ENCODE assay signal across 23 mouse cellular contexts in genomic region chr8:117963426-117963825, GRCm38 (mm10).
A peak's percentile ranks its signal among the peaks of the same experiment; 100 is the strongest.
DNase-seq lines count a peak whose midpoint lies in the region; ATAC-seq and TF ChIP-seq lines count a peak whose summit lies in the region.
"Had no signal": no experiment of that assay in that cellular context is flagged by ENCODE, and none has a peak within 500 bp of the region (broad histone marks: within the 10 kb centered on the region; RNA-seq: fewer than 3 reads in every experiment).

No protein-coding gene starts in this region.

- 67% methylated on average over 13 of the region's 13 CpGs for WGBS in hindbrain, postnatal 0 days
- WGBS in hindbrain, embryonic 12.5 days: 86% methylated on average over 13 of the region's 13 CpGs
- 19% methylated on average over 13 of the region's 13 CpGs for WGBS in cerebellum, adult 2 months

- no peak overlapping the region for H3K27ac ChIP-seq in hindbrain, postnatal 0 days
- no peak overlapping the region for H3K27ac ChIP-seq in hindbrain, embryonic 12.5 days
- H3K27ac ChIP-seq in cerebellum, adult 2 months (ENCODE audit: insufficient read depth, low read length): no peak overlapping the region
- H3K27ac ChIP-seq: hindbrain, embryonic 14.5 days; intestine, embryonic 15.5 days; layer of hippocampus, adult 2 months; limb, embryonic 12.5 days; midbrain, embryonic 13.5 days had no signal

- no peak for TF ChIP-seq POLR2A in brain, embryonic 14.5 days (IDR thresholded peaks at IDR 0.05; ENCODE audit: borderline replicate concordance, extremely low read depth, insufficient read depth, insufficient read length, poor library complexity, severe bottlenecking)
- TF ChIP-seq POLR2A in cerebellum, adult 2 months (IDR thresholded peaks at IDR 0.05; ENCODE audit: borderline replicate concordance, insufficient read depth, low read length): no peak

- no peak overlapping the region for H3K4me3 ChIP-seq in hindbrain, postnatal 0 days (ENCODE audit: low read length)
- H3K4me3 ChIP-seq in hindbrain, embryonic 12.5 days: no peak overlapping the region
- no peak overlapping the region for H3K4me3 ChIP-seq in cerebellum, adult 2 months (replicated peaks; ENCODE audit: insufficient read depth, low read depth, low read length)
- H3K4me3 ChIP-seq: intestine, embryonic 15.5 days; layer of hippocampus, adult 2 months; limb, embryonic 12.5 days; midbrain, embryonic 13.5 days had no signal

- H3K27me3 ChIP-seq in hindbrain, postnatal 0 days (ENCODE audit: insufficient read depth, low read length): no peaks in the 10 kb centered on the region
- H3K27me3 ChIP-seq in hindbrain, embryonic 12.5 days: no peaks in the 10 kb centered on the region
- no peaks in the 10 kb centered on the region for H3K27me3 ChIP-seq in cerebellum, adult 2 months (ENCODE audit: control insufficient read depth, insufficient read depth, low read length)
- H3K27me3 ChIP-seq: intestine, embryonic 15.5 days; limb, embryonic 12.5 days; midbrain, embryonic 13.5 days had no signal

- no peaks in the 10 kb centered on the region for H3K4me1 ChIP-seq in hindbrain, postnatal 0 days (ENCODE audit: insufficient read depth, low read length)
- no peaks in the 10 kb centered on the region for H3K4me1 ChIP-seq in hindbrain, embryonic 12.5 days
- peaks cover 11% of the 10 kb centered on the region for H3K4me1 ChIP-seq in cerebellum, adult 2 months (ENCODE audit: control insufficient read depth, insufficient read depth, low read length)
- H3K4me1 ChIP-seq: intestine, embryonic 15.5 days; limb, embryonic 12.5 days; midbrain, embryonic 13.5 days had no signal

- H3K9me3 ChIP-seq in hindbrain, postnatal 0 days (ENCODE audit: low read length): no peaks in the 10 kb centered on the region
- no peaks in the 10 kb centered on the region for H3K9me3 ChIP-seq in hindbrain, embryonic 12.5 days (replicated peaks)
- H3K9me3 ChIP-seq: intestine, embryonic 15.5 days; midbrain, embryonic 13.5 days had no signal

- no peaks in the 10 kb centered on the region for H3K36me3 ChIP-seq in hindbrain, postnatal 0 days (ENCODE audit: insufficient read depth, low read length)
- H3K36me3 ChIP-seq in hindbrain, embryonic 12.5 days: no peaks in the 10 kb centered on the region
- H3K36me3 ChIP-seq: intestine, embryonic 15.5 days; limb, embryonic 12.5 days; midbrain, embryonic 13.5 days had no signal

- no peak for TF ChIP-seq CTCF in hindbrain, postnatal 0 days (IDR thresholded peaks at IDR 0.05; ENCODE audit: low read depth)
- no peak for TF ChIP-seq CTCF in brain, embryonic 14.5 days (IDR thresholded peaks at IDR 0.05; ENCODE audit: borderline replicate concordance, extremely low read depth, insufficient read depth, insufficient read length)
- TF ChIP-seq CTCF in cerebellum, adult 2 months (IDR thresholded peaks at IDR 0.05; ENCODE audit: borderline replicate concordance, insufficient read depth, low read depth, low read length): no peak

- no peak for ATAC-seq in hindbrain, postnatal 0 days
- ATAC-seq in hindbrain, embryonic 12.5 days (ENCODE audit: low FRiP score): no peak
- ATAC-seq: CD4-positive, CD25-positive, alpha-beta regulatory T cell, adult 4 months; forebrain, postnatal 0 days; intestine, embryonic 15.5 days; midbrain, embryonic 13.5 days had no signal

- DNase-seq in hindbrain, postnatal 0 days (ENCODE audit: low spot score): peak; percentile 58
- peak; percentile 27 for DNase-seq in brain, embryonic 14.5 days (ENCODE audit: low read depth)
- DNase-seq in cerebellum, adult 2 months: peak; percentile 56 to 64
- DNase-seq in cerebellum, postnatal 25 days: peak; percentile 56 to 68
- DNase-seq in kidney, postnatal 4 days: no peak
- DNase-seq in spleen, postnatal 36 days (ENCODE audit: low spot score in 2 of 2): no peak
- DNase-seq: forebrain, postnatal 0 days; gastrocnemius, postnatal 25 days; kidney, adult 8-10 months; kidney, postnatal 14 days; lung, adult 18-20 months; lung, postnatal 10 days; right cerebral cortex, postnatal 25 days; spleen, adult 18-20 months; thymus, postnatal 25 days had no signal

- H3K4me2 ChIP-seq in hindbrain, postnatal 0 days (ENCODE audit: low read depth, low read length): no peak overlapping the region
- no peak overlapping the region for H3K4me2 ChIP-seq in hindbrain, embryonic 12.5 days (replicated peaks)
- H3K4me2 ChIP-seq: hindbrain, embryonic 14.5 days; intestine, embryonic 15.5 days; limb, embryonic 12.5 days; liver, embryonic 11.5 days; midbrain, embryonic 13.5 days had no signal

- H3K9ac ChIP-seq in hindbrain, postnatal 0 days (replicated peaks; ENCODE audit: low read length): no peak overlapping the region
- H3K9ac ChIP-seq in hindbrain, embryonic 12.5 days: no peak overlapping the region
- H3K9ac ChIP-seq: forebrain, postnatal 0 days; hindbrain, embryonic 14.5 days; intestine, embryonic 15.5 days; limb, embryonic 12.5 days; midbrain, embryonic 13.5 days had no signal

Comparison
In these comparisons a context has a peak if more than half of its experiments do, and no peak if none do; other contexts are left out.
1. DNase-seq: peak in hindbrain, postnatal 0 days (single experiment), brain, embryonic 14.5 days (single experiment), cerebellum, adult 2 months (2 of 2) and cerebellum, postnatal 25 days (2 of 2); none in kidney, postnatal 4 days (0 of 2) and spleen, postnatal 36 days (0 of 2).